Mouse (Mus musculus) liver, adult 2 months (tissue): ENCODE results near the gene Tmbim6.

ENCODE experiments used
- CTCF ChIP-seq: fragments of 200-500 bp; IDR thresholded peaks from 2 replicates; pipeline ENCODE4 v1.5.1; 2011; ENCODE audit warnings: low read depth, low read length, control low read depth
- POLR2A ChIP-seq: fragments of 200-500 bp; IDR thresholded peaks from 2 replicates; pipeline ENCODE4 v1.6.1; 2011; ENCODE audit warnings: low read length, control low read depth; ENCODE audit not compliant: insufficient read depth; ENCODE audit errors: extremely low read depth

- TF ChIP-seq CTCF, result no peak
- TF ChIP-seq POLR2A, result no peak
Measured at GRCm38 (mm10) chr15:99454585-99455279, 62.0 kb downstream of the Tmbim6 start.
